Mouse (Mus musculus) liver, embryonic 12.5 days (tissue): Measurements from ENCODE around the gene Grm1. TPM values are rescaled to one million over a fixed set of nuclear protein-coding genes. Genes with fewer than 3 reads are reported as not detected.

Source experiments
- ATAC-seq: fragments of 200-750 bp; cut with Nextera tagmentation; 2 replicates; pipeline ENCODE4 v1.8.0; 2017; ENCODE audit warnings: moderate number of reproducible peaks, mild to moderate bottlenecking, moderate library complexity
- H3K27ac ChIP-seq: fragments of 300-500 bp; sonication (generic); 2 replicates; pipeline ENCODE4 v1.5.1; 2016; ENCODE audit warnings: mild to moderate bottlenecking
- H3K27me3 ChIP-seq: fragments of 300-500 bp; sonication (generic); replicated peaks from 2 replicates; pipeline ENCODE4 v1.6.1; 2016; ENCODE audit warnings: mild to moderate bottlenecking, moderate library complexity
- H3K36me3 ChIP-seq: fragments of 300-500 bp; sonication (generic); 2 replicates; pipeline ENCODE4 v1.6.1; 2016; ENCODE audit warnings: mild to moderate bottlenecking, moderate library complexity
- H3K4me1 ChIP-seq: fragments of 300-500 bp; sonication (generic); 2 replicates; pipeline ENCODE4 v1.6.1; 2016
- H3K4me2 ChIP-seq: fragments of 300-500 bp; sonication (generic); 2 replicates; pipeline ENCODE4 v1.6.1; 2016; ENCODE audit warnings: mild to moderate bottlenecking, moderate library complexity
- H3K4me3 ChIP-seq: fragments of 300-500 bp; sonication (generic); 2 replicates; pipeline ENCODE4 v1.5.1; 2016; ENCODE audit warnings: mild to moderate bottlenecking, moderate library complexity
- H3K9ac ChIP-seq: fragments of 300-500 bp; sonication (generic); 2 replicates; pipeline ENCODE4 v1.6.1; 2016; ENCODE audit warnings: mild to moderate bottlenecking, moderate library complexity
- H3K9me3 ChIP-seq: fragments of 300-500 bp; sonication (generic); replicated peaks from 2 replicates; pipeline ENCODE4 v1.6.1; 2016; ENCODE audit warnings: mild to moderate bottlenecking, moderate library complexity
- WGBS: fragments of 180-500 bp; shearing (Covaris S2); methylation state at CpG from one replicate; pipeline ENCODE4 v1.1.7; 2016; ENCODE audit not compliant: insufficient replicate concordance; 5-methylcytosine and 5-hydroxymethylcytosine counted together
- polyA plus RNA-seq: library from polyadenylated mRNA; unstranded; fragments of >200 nt; fragmentation: Nextera tagmentation; extraction: Ambion mirVana; gene quantifications from 2 replicates; pipeline ENCODE4 v1.2.1, GENCODE M21; 2016

Gene Grm1
- polyA plus RNA-seq, 1 experiment from 2014 or later, result not detected

- Histone ChIP-seq H3K4me1 (no peaks in the 10 kb centered on the region), H3K27me3 (peaks cover 13% of the 10 kb centered on the region; the same call in 1 of the 2 replicates), H3K4me3 (peak overlapping the region; percentile 30), H3K36me3 (no peaks in the 10 kb centered on the region), H3K4me2 (peak overlapping the region; percentile 53), H3K9me3 (no peaks in the 10 kb centered on the region), H3K9ac (no peak overlapping the region), H3K27ac (no peak overlapping the region)
- 8% methylated on average over 35 of the region's 35 CpGs for WGBS
- no peak for ATAC-seq
These were observed 393.1 kb downstream of the Grm1 start for GRCm38 (mm10) chr10:10688907-10689667.

GRCm38 (mm10) chr10:10681048-10681447, 401.1 kb downstream of the Grm1 start, which contains the start of gene Gm10944:
Gene Gm10944 (plus strand): TSS chr10:10681348.
- Histone ChIP-seq H3K4me2 (no peak within 1 kb of the TSS), H3K27ac (no peak within 1 kb of the TSS), H3K4me1 (no peaks in the 10 kb centered on the region), H3K9ac (no peak within 1 kb of the TSS), H3K9me3 (no peaks in the 10 kb centered on the region), H3K4me3 (no peak within 1 kb of the TSS), H3K36me3 (no peaks in the 10 kb centered on the region), H3K27me3 (no peaks in the 10 kb centered on the region)
- no peak for ATAC-seq
- WGBS, result 72% methylated on average over 1 of the region's 1 CpGs

- Histone ChIP-seq H3K4me3 (no peak overlapping the region), H3K9ac (no peak overlapping the region), H3K9me3 (no peaks in the 10 kb centered on the region), H3K4me1 (no peaks in the 10 kb centered on the region), H3K4me2 (no peak overlapping the region), H3K27ac (no peak overlapping the region), H3K36me3 (no peaks in the 10 kb centered on the region), H3K27me3 (no peaks in the 10 kb centered on the region)
- WGBS, result 48% methylated on average over 3 of the region's 3 CpGs
- no peak for ATAC-seq
These were observed 422.2 kb downstream of the Grm1 start for GRCm38 (mm10) chr10:10659976-10660375.

- no peaks in the 10 kb centered on the region for H3K36me3 ChIP-seq
- no peaks in the 10 kb centered on the region for H3K4me1 ChIP-seq
- ATAC-seq, result no peak
- 57% methylated on average over 3 of the region's 3 CpGs for WGBS
- no peak overlapping the region for H3K27ac ChIP-seq
- H3K27me3 ChIP-seq, result no peaks in the 10 kb centered on the region
- no peak overlapping the region for H3K4me3 ChIP-seq
- no peaks in the 10 kb centered on the region for H3K9me3 ChIP-seq
- H3K4me2 ChIP-seq, result no peak overlapping the region
- no peak overlapping the region for H3K9ac ChIP-seq
These were observed 423.0 kb downstream of the Grm1 start for GRCm38 (mm10) chr10:10659161-10659560.

- Histone ChIP-seq H3K4me1 (no peaks in the 10 kb centered on the region), H3K4me3 (no peak overlapping the region), H3K27me3 (no peaks in the 10 kb centered on the region), H3K36me3 (no peaks in the 10 kb centered on the region), H3K4me2 (no peak overlapping the region), H3K9me3 (no peaks in the 10 kb centered on the region), H3K27ac (no peak overlapping the region), H3K9ac (no peak overlapping the region)
- ATAC-seq, result no peak
- WGBS, result 59% methylated on average over 4 of the region's 4 CpGs
These were observed 425.5 kb downstream of the Grm1 start for GRCm38 (mm10) chr10:10656621-10657020.

- no peaks in the 10 kb centered on the region for H3K4me1 ChIP-seq
- no peaks in the 10 kb centered on the region for H3K9me3 ChIP-seq
- no peaks in the 10 kb centered on the region for H3K36me3 ChIP-seq
- H3K27ac ChIP-seq, result no peak overlapping the region
- no peak overlapping the region for H3K4me3 ChIP-seq
- H3K4me2 ChIP-seq, result no peak overlapping the region
- no peak for ATAC-seq
- no peaks in the 10 kb centered on the region for H3K27me3 ChIP-seq
- no peak overlapping the region for H3K9ac ChIP-seq
These were observed 426.2 kb downstream of the Grm1 start for GRCm38 (mm10) chr10:10655991-10656390.

Other genes starting within 250 kb of the Grm1 start
- 10.1 and 10.5 TPM in 2 replicates for gene Shprh, start 67.1 kb upstream of the Grm1 start, polyA plus RNA-seq
- 48.3 and 49.4 TPM in 2 replicates for gene Fbxo30, start 199.0 kb upstream of the Grm1 start, polyA plus RNA-seq